Mouse (Mus musculus): Measurements from ENCODE around the gene Ephx3.
"Not testable (repeated sequence)": the region's sequence is repeated elsewhere in the genome, so short reads cannot be mapped to it uniquely, and the experiment has no call there.

The Ephx3 gene

DNA sequence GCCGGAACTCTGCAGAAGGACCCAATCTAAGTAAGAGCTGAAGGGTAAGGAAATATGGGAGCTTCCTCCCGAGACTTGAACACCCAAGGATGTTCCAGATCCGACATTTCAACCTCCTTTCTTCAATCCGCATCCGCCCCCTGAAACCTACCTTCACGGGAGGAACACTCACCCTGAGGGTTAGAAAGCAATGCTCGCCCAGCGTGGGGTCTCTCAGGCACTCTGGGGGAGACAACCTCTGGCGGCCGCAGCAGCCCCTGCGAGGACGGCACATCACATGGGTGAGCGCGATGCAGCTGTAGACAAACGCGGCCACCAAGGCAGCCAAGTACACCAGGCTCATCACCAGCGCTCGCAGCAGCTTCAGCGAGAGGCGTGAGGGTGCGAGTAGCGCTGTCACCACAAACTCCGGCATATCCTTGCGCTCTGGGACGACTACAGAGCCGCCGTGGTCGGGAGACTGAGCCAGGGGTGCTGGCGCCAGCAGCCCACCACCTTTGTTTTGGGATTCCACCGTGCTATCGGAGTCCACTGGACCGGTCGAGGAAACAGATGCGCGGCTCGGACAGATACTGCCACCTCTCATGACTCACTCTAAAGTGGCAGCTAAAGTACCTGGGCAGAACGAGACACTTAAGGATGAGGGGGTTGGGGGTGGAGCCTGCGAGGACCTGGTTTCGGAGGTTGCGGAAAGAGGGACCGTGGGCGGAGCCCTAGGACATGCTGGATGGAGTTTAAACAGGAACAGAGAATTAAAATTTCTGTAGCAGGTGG, at the start of gene Ephx3:
Ephx3 (minus strand) TSS at position 687 of the 774 bp plus-strand sequence.
- peak in 1 of 2 experiments; percentile 43 for DNase-seq (ENCODE audit: inconsistent age in 2 of 2, low spot score in 1 of 2)

DNA sequence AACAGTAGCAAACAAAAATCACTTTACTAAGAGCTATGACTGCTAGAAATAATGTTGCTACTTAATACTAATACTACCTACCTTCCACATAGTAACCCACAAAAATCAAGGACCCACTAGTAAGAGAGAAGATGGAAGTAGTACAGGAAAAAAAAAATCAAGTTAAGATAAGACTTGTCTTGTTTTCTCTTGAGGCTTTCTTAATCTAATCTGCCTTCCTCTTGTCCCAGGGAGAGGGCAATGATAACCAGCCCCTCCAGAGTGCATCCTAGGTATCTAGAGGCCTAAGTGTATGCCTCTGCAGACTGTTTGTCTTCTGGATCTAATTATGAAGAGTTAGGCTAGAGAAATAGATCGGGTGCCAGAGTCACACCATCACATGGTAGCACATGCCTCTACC, 49.2 kb upstream of the Ephx3 start:
- DNase-seq (ENCODE audit: inconsistent age in 2 of 2, low spot score in 1 of 2), result no peak

DNA sequence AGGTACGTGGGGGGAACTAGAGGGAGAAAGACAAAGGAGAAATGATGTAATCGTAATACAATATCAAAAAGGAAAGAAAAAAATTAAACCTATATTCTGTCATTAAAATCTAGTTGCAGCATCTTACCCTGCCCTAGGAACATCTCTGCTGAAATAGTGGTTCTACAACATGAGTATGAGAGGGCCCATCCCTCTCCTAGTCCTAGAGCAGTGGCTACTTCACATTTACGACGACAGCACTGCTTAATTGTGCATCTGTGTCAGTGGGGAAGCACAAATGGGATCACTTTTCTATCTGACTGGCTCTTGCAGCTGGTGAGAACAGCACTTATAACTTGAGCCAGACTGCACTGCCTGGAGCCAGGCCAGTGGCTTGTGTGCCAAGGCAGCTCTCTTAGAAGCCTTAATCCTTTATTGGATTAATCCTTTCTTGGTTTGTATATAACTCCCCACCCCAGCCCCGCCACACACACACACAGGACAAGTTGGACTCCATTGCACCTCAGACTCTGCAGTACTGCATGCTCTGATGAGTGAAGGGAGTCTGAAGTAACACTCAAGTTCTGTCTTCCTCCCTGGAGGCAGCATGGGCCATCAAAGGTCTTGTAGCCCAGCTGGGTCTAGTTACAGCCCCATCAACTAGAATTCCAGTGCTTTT, 46.3 kb upstream of the Ephx3 start:
- DNase-seq (ENCODE audit: inconsistent age in 2 of 2, low spot score in 1 of 2), result peak in 1 of 2 experiments; percentile 55

DNA sequence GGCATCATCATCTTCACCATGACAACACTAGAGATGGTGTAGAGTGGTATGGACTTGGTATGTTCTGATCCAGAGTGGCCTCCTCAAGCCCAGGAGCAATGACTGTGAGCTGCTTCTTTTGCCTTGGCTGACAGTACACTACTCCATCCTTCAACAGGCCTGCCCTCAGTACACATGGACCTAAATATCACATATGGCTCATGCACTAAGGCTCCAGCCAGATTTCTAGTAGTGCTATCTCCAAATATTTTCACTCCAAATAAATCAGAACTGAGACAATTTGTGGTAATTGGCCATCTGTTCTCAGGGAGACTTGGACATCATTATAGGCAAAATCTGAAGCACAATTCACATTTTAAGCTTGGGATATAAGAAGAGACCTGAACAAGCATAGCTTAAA, 43.8 kb upstream of the Ephx3 start:
- no peak for DNase-seq (ENCODE audit: inconsistent age in 2 of 2, low spot score in 1 of 2)

DNA sequence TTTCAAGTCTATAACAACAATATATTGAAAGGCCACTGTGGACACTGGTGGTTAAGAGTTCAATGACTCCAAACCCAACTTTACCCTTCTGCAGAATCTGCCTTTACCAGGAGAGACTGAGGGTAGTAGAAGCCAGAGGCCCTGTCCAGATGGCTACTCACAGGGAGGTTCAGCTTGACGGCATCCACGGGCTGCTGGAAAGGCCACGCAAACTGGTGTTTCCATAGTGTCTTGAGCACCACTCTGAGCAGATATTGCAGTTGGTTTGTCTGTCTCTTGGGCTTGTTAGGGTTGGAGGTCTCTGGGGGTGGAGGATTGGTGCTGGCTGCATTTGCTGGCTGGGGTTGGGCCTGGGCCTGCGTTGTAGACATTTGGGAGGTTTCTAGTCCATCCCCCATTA, 39.9 kb upstream of the Ephx3 start:
- DNase-seq (ENCODE audit: inconsistent age in 2 of 2, low spot score in 1 of 2), result no peak

DNA sequence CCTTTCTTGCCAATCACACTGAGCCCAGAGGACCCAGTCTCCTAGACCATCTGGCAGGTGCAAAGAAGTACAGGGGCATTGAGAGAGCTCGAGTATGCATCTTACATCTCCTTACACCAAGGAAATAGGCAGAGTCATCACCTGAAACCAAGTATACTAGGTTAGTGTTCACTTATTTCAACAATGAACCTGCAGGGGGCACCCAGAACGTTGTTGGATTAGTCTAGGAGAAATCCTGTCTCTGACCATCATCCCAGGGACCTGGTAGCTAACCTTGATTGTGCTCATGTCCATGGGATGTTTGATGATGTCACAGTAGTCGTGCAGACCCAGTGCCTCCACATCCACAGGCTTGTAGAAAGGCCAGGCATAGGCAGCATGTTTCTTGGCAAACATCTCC, 31.5 kb upstream of the Ephx3 start:
- peak in 1 of 2 experiments; percentile 48 for DNase-seq (ENCODE audit: inconsistent age in 2 of 2, low spot score in 1 of 2)

DNA sequence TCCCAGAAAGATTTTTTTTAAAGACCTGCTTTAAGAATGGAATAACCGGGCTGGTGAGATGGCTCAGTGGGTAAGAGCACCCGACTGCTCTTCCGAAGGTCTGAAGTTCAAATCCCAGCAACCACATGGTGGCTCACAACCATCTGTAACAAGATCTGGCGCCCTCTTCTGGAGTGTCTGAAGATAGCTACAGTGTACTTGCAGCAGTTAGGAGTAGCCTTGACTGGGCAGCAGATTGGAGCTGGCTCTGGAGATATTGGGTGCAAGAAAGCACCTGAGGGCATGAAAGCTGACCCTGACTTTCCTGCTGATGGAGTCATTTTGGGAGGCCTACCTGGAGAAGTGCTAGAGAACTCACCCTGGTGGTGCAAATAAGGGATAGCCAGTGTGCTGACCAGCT, 26.2 kb upstream of the Ephx3 start:
- DNase-seq (ENCODE audit: inconsistent age in 2 of 2, low spot score in 1 of 2), result not testable (repeated sequence)

DNA sequence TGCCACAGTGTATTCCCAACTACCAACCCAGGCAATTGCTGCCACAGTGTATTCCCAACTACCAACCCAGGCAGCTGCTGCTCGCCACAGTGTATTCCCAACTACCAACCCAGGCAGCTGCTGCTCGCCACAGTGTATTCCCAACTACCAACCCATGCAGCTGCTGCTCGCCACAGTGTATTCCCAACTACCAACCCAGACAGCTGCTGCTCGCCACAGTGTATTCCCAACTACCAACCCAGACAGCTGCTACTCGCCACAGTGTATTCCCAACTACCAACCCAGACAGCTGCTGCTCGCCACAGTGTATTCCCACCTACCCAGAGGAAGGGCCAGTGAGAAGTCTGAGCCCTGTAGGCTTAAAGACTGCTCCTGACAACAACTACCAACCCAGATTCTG, 22.2 kb upstream of the Ephx3 start:
- DNase-seq (ENCODE audit: inconsistent age in 2 of 2, low spot score in 1 of 2), result not testable (repeated sequence)

DNA sequence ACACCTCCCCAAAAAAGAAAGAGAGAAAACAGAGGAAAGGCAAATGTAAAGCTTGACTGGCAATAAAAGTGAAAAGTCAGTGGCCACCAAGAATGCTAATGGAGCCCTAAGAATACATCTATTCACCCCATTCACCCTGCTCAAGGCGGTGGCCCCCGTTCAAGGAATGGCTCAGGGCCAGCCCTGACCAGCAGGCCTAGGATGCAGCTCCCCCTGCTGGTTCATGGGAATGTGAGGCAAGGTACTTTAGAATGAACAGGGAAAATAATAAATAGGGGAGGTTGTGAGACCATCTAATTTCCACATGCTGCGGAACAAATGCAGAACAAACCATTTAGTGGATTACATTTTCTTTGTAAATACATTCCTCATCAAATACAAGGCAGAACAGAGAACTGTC, 20.4 kb upstream of the Ephx3 start:
- DNase-seq (ENCODE audit: inconsistent age in 2 of 2, low spot score in 1 of 2), result peak; percentile 51 to 81

DNA sequence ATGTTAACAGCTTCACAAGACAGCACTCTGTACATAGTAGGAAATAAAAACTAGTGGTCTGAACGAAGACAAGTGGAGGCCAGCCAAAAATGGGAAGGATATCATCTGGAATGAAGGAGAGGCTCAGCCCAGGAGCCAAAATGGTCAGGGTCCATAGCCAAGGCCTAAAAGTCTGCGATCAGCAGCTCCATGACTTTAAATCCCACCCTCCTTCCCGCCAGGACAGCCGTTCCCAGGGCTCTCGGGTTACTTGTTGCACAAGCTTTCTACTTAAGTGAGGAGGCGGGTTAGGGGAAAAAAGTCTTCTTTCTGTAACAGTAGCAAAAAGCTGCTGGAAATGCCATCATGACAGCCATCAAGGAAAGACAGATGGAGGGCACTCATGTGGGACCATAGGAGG, 19.8 kb upstream of the Ephx3 start:
- no peak for DNase-seq (ENCODE audit: inconsistent age in 2 of 2, low spot score in 1 of 2)

DNA sequence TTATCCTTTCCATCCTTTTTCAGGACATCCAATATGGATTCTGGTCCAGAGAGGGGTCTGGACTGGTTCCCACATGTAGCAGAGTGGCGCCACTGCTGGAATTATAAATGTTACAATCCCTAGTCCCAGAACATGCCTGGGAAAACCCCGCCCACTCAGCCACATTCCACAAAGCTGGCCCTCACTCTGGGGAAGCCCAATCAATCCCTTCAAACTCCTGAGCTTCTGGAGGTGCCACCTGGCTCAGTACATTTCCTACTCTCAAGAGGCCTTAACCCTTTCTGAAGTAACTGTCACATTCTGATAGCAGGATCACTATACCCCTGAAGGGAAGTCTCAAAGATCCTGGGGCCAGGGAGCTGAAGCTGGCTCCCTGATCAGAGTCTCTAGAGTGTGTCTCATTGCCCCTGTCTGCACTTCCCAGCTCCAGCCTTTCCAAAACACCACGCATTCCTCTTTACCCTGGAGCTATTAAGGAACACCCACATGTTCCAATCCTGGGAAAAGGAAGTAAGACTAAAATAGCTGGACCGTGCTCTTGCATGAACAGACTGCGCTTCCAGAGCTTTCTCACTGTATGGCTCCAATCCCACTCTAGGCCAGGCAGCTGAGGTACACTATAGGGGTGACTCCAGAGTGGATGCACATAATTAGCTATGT, 18.4 kb upstream of the Ephx3 start:
- DNase-seq (ENCODE audit: inconsistent age in 2 of 2, low spot score in 1 of 2), result no peak

DNA sequence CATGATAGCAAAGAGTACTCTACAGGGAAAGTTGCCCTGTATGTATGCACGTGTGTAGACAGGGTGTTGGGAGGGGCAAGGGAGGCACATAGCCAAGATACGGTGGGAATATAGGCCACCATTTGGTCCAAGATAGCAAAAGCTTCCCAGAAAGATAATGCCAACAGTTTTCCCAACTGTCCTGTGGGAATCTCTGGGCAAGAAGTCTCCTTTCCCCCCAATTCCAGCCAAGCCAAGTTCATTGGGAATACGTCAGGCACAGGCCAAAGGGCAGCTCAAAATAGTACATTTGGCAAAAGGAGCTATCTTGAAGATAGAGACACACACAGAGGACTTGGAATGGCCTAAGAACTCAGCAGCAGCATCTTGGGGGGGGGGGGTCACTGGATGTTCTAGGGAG, 16.0 kb upstream of the Ephx3 start:
- no peak for DNase-seq (ENCODE audit: inconsistent age in 2 of 2, low spot score in 1 of 2)

DNA sequence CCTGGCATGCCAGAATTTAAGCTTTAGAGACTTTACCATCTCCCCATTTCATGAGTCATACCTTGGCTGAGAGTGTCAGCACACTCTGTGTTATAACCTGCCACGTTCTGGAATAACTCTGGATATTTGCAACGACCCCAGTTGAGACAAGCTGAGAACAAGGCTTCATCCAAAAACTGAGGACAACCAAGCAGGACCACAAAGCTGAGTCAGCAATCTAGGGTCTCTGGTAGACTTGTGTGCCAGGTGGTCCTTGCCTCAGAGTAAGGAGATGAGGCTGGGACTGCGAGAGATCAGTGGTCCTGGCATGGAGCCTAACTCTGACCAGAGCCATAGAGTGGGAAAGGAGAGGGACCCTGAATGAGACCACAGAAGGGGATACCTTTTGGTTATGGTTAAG, 13.6 kb upstream of the Ephx3 start:
- no peak for DNase-seq (ENCODE audit: inconsistent age in 2 of 2, low spot score in 1 of 2)

DNA sequence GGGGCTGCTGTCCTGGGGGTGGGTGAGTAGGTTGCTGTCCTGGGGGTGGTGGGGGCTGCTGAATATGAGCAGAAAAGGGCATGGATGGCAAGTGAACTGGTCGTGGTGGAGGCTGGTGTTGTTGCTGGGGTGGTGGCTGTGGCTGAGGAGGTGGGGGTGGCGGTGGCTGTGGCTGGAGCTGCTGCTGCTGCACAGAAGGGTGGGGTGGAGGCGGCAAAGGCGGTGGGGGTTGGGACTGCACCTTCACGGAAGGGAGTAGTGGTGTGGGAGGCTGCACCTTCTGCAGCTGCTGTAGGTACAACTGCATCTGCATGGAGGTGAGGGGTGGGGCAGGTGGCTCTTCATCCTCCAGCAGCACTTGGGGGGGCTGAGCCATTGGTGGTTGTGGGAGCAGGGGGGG, 11.7 kb upstream of the Ephx3 start:
- no peak for DNase-seq (ENCODE audit: inconsistent age in 2 of 2, low spot score in 1 of 2)

DNA sequence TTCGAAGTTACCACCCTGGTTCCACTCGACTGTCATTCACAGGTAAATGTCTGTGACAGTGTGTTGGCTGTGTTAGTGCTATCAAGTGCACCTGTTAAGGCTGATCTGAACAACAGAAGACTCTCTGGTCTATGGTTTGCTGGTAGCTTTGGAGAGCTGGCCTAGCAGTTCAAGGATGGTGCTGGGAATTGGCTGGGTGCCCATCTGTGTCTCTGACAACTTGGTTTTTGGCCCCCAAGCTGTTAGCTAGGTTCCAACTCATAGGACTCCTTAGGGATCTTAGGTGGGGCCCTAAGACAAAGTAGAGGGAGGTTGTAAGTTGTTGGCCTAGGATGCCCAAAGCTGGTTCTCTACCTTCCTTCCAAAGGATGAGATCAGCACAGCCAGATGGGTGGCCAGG, 10.4 kb upstream of the Ephx3 start:
- DNase-seq (ENCODE audit: inconsistent age in 2 of 2, low spot score in 1 of 2), result peak in 1 of 2 experiments; percentile 68

DNA sequence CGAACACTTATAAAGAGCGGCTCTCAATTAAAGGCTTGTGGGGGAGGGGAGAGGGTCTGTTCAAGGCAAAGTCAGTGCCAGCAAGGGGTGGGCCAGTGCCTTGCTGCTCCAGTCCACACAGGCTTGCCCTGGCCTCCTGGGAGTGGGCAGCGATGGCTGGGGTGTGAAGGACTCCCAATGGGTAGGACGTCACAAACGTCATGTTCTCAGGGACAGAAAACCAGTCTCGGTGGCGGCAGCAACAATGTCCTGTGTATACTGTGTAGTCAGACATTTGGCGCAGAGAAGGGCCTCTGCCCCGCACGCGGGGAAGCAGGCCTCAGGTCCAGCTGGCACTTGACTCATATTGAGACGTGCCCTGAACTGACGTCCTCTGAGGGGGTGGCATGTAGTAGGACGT, 7.8 kb upstream of the Ephx3 start:
- peak in 1 of 2 experiments; percentile 34 for DNase-seq (ENCODE audit: inconsistent age in 2 of 2, low spot score in 1 of 2)

DNA sequence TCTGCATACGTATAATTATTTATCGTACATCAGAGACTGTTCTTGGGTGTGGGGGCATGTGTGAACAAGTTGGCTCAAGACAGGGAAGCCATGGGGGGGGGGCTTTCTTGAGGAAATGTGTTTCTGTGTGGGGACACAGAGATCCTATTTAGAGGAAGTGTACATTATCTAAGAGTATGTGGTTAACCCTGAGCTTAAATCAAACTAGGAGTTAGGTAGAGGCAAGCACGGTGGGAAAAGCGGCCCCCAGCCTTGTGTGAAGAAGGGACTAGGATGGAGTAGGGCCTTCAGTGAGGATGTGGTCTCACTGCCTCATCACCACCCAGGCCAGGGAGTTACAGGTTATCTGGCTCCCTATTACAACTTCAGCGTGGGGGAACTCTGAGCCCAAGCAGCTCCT, 6.4 kb upstream of the Ephx3 start:
- peak in 1 of 2 experiments; percentile 22 for DNase-seq (ENCODE audit: inconsistent age in 2 of 2, low spot score in 1 of 2)

DNA sequence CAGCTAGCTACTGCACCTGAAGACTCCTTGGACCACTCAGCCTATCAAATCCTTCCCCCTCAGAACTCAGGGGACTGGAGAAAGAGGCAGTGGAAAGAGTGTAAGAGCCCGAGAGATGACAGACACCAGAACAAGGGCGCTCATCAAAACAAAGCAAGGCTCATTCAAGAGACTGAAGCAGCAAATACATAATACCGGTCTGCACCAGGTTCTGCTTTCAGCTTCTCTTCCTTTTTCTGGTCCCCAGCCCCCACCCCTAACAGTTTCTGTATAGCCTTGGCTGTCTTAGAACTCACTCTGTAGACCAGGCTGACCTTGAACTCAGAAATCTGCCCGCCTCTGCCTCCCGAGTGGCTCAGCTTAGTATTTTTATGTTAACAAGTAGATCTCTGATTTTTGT, 3.7 kb upstream of the Ephx3 start:
- no peak for DNase-seq (ENCODE audit: inconsistent age in 2 of 2, low spot score in 1 of 2)

DNA sequence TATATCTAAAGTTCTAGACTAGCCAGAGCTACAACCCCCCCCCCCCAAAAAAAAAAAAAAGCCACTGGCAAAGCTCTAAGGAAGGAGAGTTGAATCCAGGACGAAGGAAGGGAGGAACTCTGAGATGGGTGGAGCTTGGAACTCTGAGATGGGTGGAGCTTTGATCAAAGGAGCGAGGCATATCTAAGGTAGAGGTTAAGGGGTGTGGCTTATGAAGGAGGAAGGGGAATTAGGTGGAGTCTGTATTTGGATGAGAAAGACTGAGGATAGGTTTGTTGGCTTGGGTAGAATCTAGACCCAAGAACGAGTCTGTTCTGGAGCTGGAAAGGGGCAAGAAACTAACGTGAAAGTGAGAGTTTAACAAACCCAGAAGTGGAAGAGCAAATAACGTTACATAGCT, 501 bp upstream of the Ephx3 start:
- peak in 1 of 2 experiments; percentile 51 for DNase-seq (ENCODE audit: inconsistent age in 2 of 2, low spot score in 1 of 2)

DNA sequence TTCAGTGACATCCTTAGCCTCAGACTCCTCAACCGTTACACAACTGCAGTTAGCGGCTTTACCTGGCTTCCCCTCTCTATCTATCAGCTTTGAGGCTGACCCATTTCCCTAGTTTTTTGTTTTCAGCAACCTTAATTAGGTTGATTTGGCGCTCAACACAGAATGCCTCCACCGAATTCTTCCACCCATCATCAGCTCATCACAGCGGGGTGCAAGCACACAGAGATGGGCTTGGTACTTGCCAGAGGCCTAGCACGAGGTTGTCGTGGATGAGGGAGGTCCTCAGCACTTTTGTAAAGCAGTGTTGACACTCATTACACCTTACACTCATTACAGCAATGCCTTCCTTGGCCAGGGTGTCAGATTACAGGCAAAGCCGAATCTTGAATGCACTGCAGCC, 6.3 kb downstream of the Ephx3 start:
- DNase-seq (ENCODE audit: inconsistent age in 2 of 2, low spot score in 1 of 2), result no peak

DNA sequence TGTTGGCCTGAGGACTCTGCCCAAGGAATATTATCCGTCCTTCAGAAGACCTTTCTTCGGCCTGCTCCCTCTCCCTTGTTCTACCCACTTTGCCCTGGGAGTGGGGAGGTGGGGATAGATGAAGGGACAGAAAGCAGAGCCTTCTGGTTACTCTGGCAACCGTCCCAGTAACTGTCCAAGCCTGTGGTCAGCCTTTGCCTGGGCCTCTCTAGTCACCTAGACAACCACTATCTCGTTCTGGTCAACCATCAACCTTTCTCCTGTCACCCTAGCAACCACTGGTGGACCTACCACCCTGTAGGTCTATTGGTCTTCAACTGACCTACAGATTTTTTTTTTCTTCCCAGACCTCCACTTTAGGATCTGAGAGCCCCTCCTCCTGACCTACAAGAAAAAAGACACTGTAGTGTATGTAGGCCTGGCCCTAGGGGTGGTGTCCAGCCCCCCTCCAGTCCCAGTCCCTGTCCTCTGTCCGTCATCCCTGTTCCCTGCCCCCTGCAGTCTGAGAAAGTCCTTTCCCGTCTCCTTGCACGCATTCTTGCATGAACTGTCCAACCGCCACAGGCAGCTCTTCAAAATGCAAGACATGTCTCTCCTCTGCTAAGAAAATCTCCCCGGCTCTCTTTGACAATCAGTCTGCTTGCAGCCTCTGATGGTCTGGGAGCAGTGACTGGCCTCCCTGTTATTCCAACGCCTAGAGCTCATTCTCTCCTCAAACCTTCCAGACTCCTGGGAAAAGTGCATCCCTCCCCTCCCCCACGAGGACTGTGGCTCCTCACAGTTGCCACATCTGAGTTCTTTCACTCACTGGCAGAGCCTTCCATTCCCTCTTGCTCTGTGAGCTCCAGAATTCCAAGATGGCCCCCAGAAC, 9.5 kb downstream of the Ephx3 start:
- DNase-seq (ENCODE audit: inconsistent age in 2 of 2, low spot score in 1 of 2), result peak in 1 of 2 experiments; percentile 45

Measured in adrenal gland, adult (tissue).